Mouse (Mus musculus): ENCODE measurements around the gene 1520401A03Rik. TPM values are rescaled to one million over a fixed set of nuclear protein-coding genes. Genes with fewer than 3 reads are reported as not detected.

Gene 1520401A03Rik
- total and polyA plus RNA-seq, 3 experiments, result 0.02 to 0.05 TPM; not detected in 1

DNA sequence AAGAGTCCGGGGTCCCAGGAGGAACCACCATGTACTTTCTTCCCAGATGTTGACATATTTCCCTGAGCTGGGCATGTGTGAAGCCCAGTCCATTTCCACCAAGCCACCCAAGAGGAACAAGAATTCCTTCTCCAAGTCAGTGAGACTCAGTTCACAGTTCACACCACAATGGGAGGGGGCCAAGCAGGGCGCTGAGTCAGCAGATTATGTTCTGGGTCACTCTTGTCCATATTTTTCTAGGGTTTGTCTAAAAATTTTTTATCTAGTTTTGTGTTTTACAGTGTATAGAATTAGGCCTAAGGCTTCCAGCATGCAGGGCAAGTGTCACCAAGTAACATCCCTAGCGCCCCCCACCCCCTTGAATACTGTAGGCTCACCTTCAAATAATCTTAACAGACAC lies 38.6 kb upstream of the 1520401A03Rik start:
- Histone ChIP-seq H3K36me3 (replicated peaks) (peaks cover 66% of the 10 kb centered on the region), H3K9me3 (replicated peaks) (no peaks in the 10 kb centered on the region)

DNA sequence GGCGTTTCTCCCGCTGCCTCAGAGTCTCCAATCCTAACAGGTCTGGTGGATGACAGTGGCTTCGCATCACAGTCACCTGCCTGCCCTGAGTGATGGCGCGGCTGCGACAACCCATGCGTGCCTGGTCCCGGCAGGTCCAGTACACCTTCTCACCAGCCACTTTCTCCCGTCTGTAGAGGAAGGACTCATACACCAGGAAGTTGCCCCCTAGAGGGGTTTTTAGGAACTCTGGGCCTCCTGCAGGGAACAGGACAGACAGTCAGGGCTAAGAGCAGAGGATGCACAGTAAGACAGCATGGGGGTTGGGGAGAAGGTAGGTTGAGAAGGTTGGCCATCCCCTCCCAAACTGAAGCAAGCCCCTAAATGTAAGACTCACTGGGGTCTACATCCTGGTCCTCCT lies 37.6 kb upstream of the 1520401A03Rik start:
- Histone ChIP-seq H3K4me3 (ENCODE audit: low read depth, low read length) (no peak overlapping the region), H3K9me3 (replicated peaks) (no peaks in the 10 kb centered on the region), H3K27me3 (ENCODE audit: insufficient read depth, low read length) (no peaks in the 10 kb centered on the region), H3K36me3 (replicated peaks) (peaks cover 74% of the 10 kb centered on the region), H3K4me1 (ENCODE audit: insufficient read depth, low read depth, low read length) (peaks cover 8% of the 10 kb centered on the region)
- DNase-seq (ENCODE audit: low spot score), result no peak
- no peak for ATAC-seq (ENCODE audit: extremely low read depth, insufficient number of reproducible peaks, low FRiP score, poor library complexity, severe bottlenecking)
- TF ChIP-seq TAL1 (conservative IDR thresholded peaks at IDR 0.05; ENCODE audit: low read depth, low read length) (no peak), CTCF (IDR thresholded peaks at IDR 0.05; ENCODE audit: low read depth, low read length) (no peak), GATA2 (IDR thresholded peaks at IDR 0.05; ENCODE audit: borderline replicate concordance, low read depth, low read length) (no peak), GATA1 (IDR thresholded peaks at IDR 0.05; ENCODE audit: borderline replicate concordance, low read length) (no peak), POLR2AphosphoS5 (IDR thresholded peaks at IDR 0.05; ENCODE audit: insufficient replicate concordance, low read depth, low read length) (no peak)

More for the DNA sequence above, 38.6 kb upstream of the 1520401A03Rik start:
- Histone ChIP-seq H3K4me3 (ENCODE audit: low read depth, low read length) (no peak overlapping the region), H3K4me1 (ENCODE audit: insufficient read depth, low read depth, low read length) (peaks cover 8% of the 10 kb centered on the region), H3K27me3 (ENCODE audit: insufficient read depth, low read length) (no peaks in the 10 kb centered on the region)
- ATAC-seq (ENCODE audit: extremely low read depth, insufficient number of reproducible peaks, low FRiP score, poor library complexity, severe bottlenecking), result no peak
- DNase-seq (ENCODE audit: low spot score), result no peak
- TF ChIP-seq TAL1 (conservative IDR thresholded peaks at IDR 0.05; ENCODE audit: low read depth, low read length), result no peak

DNA sequence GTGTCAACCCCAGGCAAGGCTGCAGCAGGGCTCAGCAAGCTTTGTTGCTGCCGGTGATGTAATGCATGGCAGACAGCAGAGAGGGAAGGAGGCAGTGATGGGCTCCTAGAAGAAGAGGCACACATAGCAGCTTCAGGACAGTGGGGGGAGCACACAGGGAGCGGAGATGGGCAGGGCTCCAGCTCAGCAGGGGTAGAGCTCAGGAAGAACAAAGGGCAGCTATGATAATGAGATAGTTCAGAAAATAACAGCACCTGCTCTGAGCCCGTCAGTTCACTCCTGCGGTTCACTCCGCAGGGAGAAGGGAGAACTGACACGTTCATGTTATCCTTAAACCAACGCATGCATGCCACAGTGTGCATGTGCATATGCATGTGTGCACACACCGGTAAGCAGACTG lies 36.2 kb upstream of the 1520401A03Rik start:
- peaks cover 72% of the 10 kb centered on the region for H3K36me3 ChIP-seq (replicated peaks)
- DNase-seq (ENCODE audit: low spot score), result no peak
- H3K27me3 ChIP-seq (ENCODE audit: insufficient read depth, low read length), result no peaks in the 10 kb centered on the region
- H3K9me3 ChIP-seq (replicated peaks), result no peaks in the 10 kb centered on the region
- no peak for ATAC-seq (ENCODE audit: extremely low read depth, insufficient number of reproducible peaks, low FRiP score, poor library complexity, severe bottlenecking)
- H3K4me1 ChIP-seq (ENCODE audit: insufficient read depth, low read depth, low read length), result peaks cover 8% of the 10 kb centered on the region
- TF ChIP-seq GATA2 (IDR thresholded peaks at IDR 0.05; ENCODE audit: borderline replicate concordance, low read depth, low read length) (no peak), POLR2AphosphoS5 (IDR thresholded peaks at IDR 0.05; ENCODE audit: insufficient replicate concordance, low read depth, low read length) (no peak), GATA1 (IDR thresholded peaks at IDR 0.05; ENCODE audit: borderline replicate concordance, low read length) (no peak), TAL1 (conservative IDR thresholded peaks at IDR 0.05; ENCODE audit: low read depth, low read length) (no peak), CTCF (IDR thresholded peaks at IDR 0.05; ENCODE audit: low read depth, low read length) (no peak)
- H3K4me3 ChIP-seq (ENCODE audit: low read depth, low read length), result no peak overlapping the region

DNA sequence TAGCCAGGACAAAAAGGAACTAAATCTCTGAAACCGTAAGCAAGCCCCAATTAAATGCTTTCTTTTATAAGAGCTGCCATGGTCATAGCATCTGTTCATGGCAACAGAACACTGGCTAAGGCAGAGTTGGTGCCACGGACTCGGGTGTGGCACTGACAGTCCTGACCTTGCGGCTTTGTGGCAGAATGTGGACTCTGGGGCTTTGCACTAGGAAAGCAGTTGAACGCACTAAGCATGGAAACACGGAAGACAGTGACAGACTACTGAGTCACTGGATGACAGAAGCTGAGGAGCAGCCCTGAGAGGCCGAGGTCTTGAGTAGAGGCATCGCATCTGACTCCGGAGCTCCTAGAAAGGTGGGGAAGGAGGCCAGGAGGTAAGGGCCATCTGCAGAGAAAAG lies 35.0 kb upstream of the 1520401A03Rik start:
- Histone ChIP-seq H3K9me3 (replicated peaks) (no peaks in the 10 kb centered on the region), H3K27me3 (ENCODE audit: insufficient read depth, low read length) (no peaks in the 10 kb centered on the region), H3K36me3 (replicated peaks) (peaks cover 80% of the 10 kb centered on the region), H3K4me1 (ENCODE audit: insufficient read depth, low read depth, low read length) (no peaks in the 10 kb centered on the region), H3K4me3 (ENCODE audit: low read depth, low read length) (no peak overlapping the region)
- ATAC-seq (ENCODE audit: extremely low read depth, insufficient number of reproducible peaks, low FRiP score, poor library complexity, severe bottlenecking) (no peak), DNase-seq (ENCODE audit: low spot score) (no peak)
- TF ChIP-seq GATA2 (IDR thresholded peaks at IDR 0.05; ENCODE audit: borderline replicate concordance, low read depth, low read length), result no peak
- no peak for TF ChIP-seq POLR2AphosphoS5 (IDR thresholded peaks at IDR 0.05; ENCODE audit: insufficient replicate concordance, low read depth, low read length)
- no peak for TF ChIP-seq TAL1 (conservative IDR thresholded peaks at IDR 0.05; ENCODE audit: low read depth, low read length)
- TF ChIP-seq CTCF (IDR thresholded peaks at IDR 0.05; ENCODE audit: low read depth, low read length), result no peak
- no peak for TF ChIP-seq GATA1 (IDR thresholded peaks at IDR 0.05; ENCODE audit: borderline replicate concordance, low read length)

DNA sequence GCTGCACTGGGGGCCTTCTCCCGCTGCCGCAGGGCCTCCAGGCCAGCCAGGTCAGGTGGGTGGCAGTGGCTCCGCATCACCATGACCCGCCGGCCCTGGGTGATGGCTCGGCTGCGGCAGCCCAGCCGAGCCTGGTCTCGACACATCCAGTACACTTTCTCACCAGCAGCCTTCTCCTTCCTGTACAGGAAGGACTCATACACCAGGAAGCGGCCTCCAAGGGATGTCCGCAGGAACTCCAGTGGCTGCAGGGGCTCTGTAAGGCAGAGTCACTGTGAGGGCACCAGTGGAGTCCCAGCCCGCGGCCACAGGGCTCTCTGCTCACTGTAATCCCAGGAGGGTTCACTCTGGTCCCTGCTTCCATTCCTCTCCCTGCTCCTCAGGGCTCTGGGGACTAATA lies 33.1 kb upstream of the 1520401A03Rik start:
- DNase-seq (ENCODE audit: low spot score) (no peak), ATAC-seq (ENCODE audit: extremely low read depth, insufficient number of reproducible peaks, low FRiP score, poor library complexity, severe bottlenecking) (no peak)
- no peaks in the 10 kb centered on the region for H3K27me3 ChIP-seq (ENCODE audit: insufficient read depth, low read length)
- no peak overlapping the region for H3K4me3 ChIP-seq (ENCODE audit: low read depth, low read length)
- peaks cover 71% of the 10 kb centered on the region for H3K36me3 ChIP-seq (replicated peaks)
- TF ChIP-seq GATA1 (IDR thresholded peaks at IDR 0.05; ENCODE audit: borderline replicate concordance, low read length), result no peak
- no peaks in the 10 kb centered on the region for H3K4me1 ChIP-seq (ENCODE audit: insufficient read depth, low read depth, low read length)
- H3K9me3 ChIP-seq (replicated peaks), result no peaks in the 10 kb centered on the region

DNA sequence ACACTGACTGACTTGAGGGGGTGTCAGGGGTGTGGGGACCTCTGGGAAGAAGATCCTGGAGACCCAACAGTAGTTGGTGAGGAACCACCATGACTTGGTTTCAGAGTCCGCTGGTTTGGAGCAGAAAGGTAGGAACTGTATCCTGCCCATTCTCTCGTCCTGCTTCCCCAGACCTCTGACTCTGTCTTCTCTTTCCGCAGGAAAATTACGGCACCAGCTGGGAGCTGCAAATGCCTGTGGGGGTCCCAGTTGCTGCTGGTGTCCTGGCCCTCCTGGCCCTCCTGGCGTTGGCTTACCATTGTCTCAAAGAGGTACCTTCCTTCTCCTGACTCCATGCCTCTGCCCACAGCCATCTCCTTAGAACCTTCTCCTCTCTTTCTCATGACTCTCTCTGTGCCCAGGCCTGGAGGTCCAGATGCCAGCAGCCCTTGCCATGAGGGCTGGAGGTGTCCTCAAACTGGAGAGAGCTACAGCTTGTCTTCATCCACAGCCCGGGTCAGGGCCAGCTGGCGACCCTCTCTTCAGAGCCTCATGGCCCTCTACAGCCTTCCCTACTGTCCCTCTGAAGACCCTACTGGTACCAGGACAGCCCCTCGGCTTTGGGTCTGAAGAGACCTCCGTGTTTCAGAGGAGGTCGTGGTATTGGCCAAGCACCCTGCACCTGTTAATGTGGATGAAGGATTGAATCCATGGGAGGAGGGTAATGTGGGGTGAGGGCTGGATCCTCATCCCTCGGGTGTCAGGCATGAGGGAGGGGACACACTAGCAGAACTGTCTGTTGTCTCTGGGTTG lies 27.0 kb upstream of the 1520401A03Rik start:
- ATAC-seq (ENCODE audit: extremely low read depth, insufficient number of reproducible peaks, low FRiP score, poor library complexity, severe bottlenecking), result no peak
- Histone ChIP-seq H3K4me3 (ENCODE audit: low read depth, low read length) (peak overlapping the region; percentile 55), H3K36me3 (replicated peaks) (peaks cover 23% of the 10 kb centered on the region), H3K27me3 (ENCODE audit: insufficient read depth, low read length) (peaks cover 30% of the 10 kb centered on the region), H3K4me1 (ENCODE audit: insufficient read depth, low read depth, low read length) (peaks cover 49% of the 10 kb centered on the region), H3K9me3 (replicated peaks) (no peaks in the 10 kb centered on the region)
- no peak for TF ChIP-seq TAL1 (conservative IDR thresholded peaks at IDR 0.05; ENCODE audit: low read depth, low read length)
- TF ChIP-seq GATA2 (IDR thresholded peaks at IDR 0.05; ENCODE audit: borderline replicate concordance, low read depth, low read length), result no peak
- no peak for TF ChIP-seq CTCF (IDR thresholded peaks at IDR 0.05; ENCODE audit: low read depth, low read length)
- no peak for TF ChIP-seq GATA1 (IDR thresholded peaks at IDR 0.05; ENCODE audit: borderline replicate concordance, low read length)
- TF ChIP-seq POLR2AphosphoS5 (IDR thresholded peaks at IDR 0.05; ENCODE audit: insufficient replicate concordance, low read depth, low read length), result no peak
- no peak for DNase-seq (ENCODE audit: low spot score)

Measured in G1E (cell line).